Mouse (Mus musculus): ENCODE measurements around the gene Rnf103. TPM values are rescaled to one million over a fixed set of nuclear protein-coding genes. Genes with fewer than 3 reads are reported as not detected.
A peak's percentile ranks its signal among the peaks of the same experiment; 100 is the strongest.

Rnf103 gene
- polyA plus RNA-seq, 1 experiment from 2014 or later: 13.1 TPM

DNA sequence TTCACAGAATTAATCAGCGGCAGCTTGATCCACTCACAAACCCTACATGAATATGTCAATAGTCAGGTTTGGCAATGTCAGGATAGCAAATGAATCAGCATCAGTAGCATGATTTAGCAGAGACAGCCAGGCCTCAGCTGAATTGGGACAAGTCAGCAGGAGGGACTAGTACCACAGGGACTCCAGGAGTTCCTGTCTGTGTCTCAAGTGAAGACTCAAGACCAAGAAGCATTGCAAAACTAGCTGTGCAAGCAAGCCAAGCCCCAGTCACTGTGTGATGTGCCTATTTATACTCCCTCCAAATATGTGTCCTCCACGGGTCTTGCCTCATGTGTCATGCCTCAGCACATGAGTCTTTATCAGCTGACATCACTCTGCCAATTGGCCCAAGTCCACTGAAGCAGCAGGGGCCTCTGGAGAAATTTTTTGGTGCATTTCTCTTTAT is 61.8 kb downstream of the Rnf103 start:
- H3K27ac ChIP-seq (ENCODE audit: low read length): peak overlapping the region; percentile 60
- WGBS: 57% methylated on average over 2 of the region's 2 CpGs
- no peak overlapping the region for H3K4me3 ChIP-seq (ENCODE audit: low read length)
- H3K9me3 ChIP-seq (replicated peaks; ENCODE audit: control insufficient read depth, low read length): no peaks in the 10 kb centered on the region
- H3K9ac ChIP-seq (ENCODE audit: low read length): no peak overlapping the region
- H3K4me1 ChIP-seq (ENCODE audit: control insufficient read depth, insufficient read depth, low read length): peaks cover 6% of the 10 kb centered on the region
- H3K4me2 ChIP-seq (ENCODE audit: low read depth, low read length): no peak overlapping the region
- H3K36me3 ChIP-seq (ENCODE audit: control insufficient read depth, insufficient read depth): peaks cover 5% of the 10 kb centered on the region; the same call in 1 of the 2 replicates
- ATAC-seq (replicated peaks; ENCODE audit: extremely low read depth, insufficient read depth, low FRiP score): peak; percentile 65
- no peaks in the 10 kb centered on the region for H3K27me3 ChIP-seq (ENCODE audit: control insufficient read depth, insufficient read depth, low read length)

DNA sequence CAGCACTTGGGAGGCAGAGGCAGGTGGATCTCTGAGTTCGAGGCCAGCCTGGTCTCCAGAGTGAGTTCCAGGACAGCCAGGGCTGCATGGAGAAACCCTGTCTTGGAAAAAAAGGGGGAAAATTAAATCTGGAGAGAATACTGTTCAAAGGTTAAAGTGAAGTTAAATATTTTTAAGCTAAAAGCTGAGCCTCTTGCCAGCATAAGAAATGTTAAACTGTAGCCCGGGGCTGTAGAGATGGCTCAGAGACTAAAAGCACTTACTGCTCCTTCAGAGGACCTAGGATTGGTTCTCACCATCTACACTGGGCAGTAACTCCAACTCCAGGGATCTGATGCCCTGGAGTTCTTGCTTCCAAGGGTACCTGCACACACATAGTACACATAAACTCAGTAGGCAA is 63.1 kb downstream of the Rnf103 start:
- ATAC-seq (replicated peaks; ENCODE audit: extremely low read depth, insufficient read depth, low FRiP score): no peak
- Histone ChIP-seq H3K4me2 (ENCODE audit: low read depth, low read length) (no peak overlapping the region), H3K4me1 (ENCODE audit: control insufficient read depth, insufficient read depth, low read length) (peaks cover 6% of the 10 kb centered on the region), H3K9me3 (replicated peaks; ENCODE audit: control insufficient read depth, low read length) (no peaks in the 10 kb centered on the region), H3K9ac (ENCODE audit: low read length) (no peak overlapping the region), H3K27me3 (ENCODE audit: control insufficient read depth, insufficient read depth, low read length) (no peaks in the 10 kb centered on the region), H3K27ac (ENCODE audit: low read length) (no peak overlapping the region), H3K4me3 (ENCODE audit: low read length) (no peak overlapping the region), H3K36me3 (ENCODE audit: control insufficient read depth, insufficient read depth) (peaks cover 10% of the 10 kb centered on the region)
- 88% methylated on average over 2 of the region's 2 CpGs for WGBS

Other genes starting within 250 kb of the Rnf103 start
- 61.5 and 69.2 TPM in 2 replicates for gene Krcc1, start 222.2 kb upstream of the Rnf103 start, polyA plus RNA-seq (2015; fragmentation: Nextera tagmentation; extraction: Ambion mirVana)
- 118 and 136 TPM in 2 replicates for gene Smyd1, start 171.7 kb upstream of the Rnf103 start, polyA plus RNA-seq (2015; fragmentation: Nextera tagmentation; extraction: Ambion mirVana)
- 3.0 and 17.6 TPM in 2 replicates for gene Cd8b1, start 171.1 kb upstream of the Rnf103 start, polyA plus RNA-seq (2015; fragmentation: Nextera tagmentation; extraction: Ambion mirVana)
- 1.5 and 12.2 TPM in 2 replicates for gene Cd8a, start 120.5 kb upstream of the Rnf103 start, polyA plus RNA-seq (2015; fragmentation: Nextera tagmentation; extraction: Ambion mirVana)
- gene Rmnd5a, start 53.3 kb upstream of the Rnf103 start, polyA plus RNA-seq (2015; fragmentation: Nextera tagmentation; extraction: Ambion mirVana): 11.0 and 14.5 TPM in 2 replicates
- 64.1 and 67.6 TPM in 2 replicates for gene Chmp3, start 49.9 kb downstream of the Rnf103 start, polyA plus RNA-seq (2015; fragmentation: Nextera tagmentation; extraction: Ambion mirVana)
- gene Kdm3a, start 139.1 kb downstream of the Rnf103 start, polyA plus RNA-seq (2015; fragmentation: Nextera tagmentation; extraction: Ambion mirVana): 34.1 and 35.1 TPM in 2 replicates
- gene Reep1, start 213.7 kb downstream of the Rnf103 start, polyA plus RNA-seq (2015; fragmentation: Nextera tagmentation; extraction: Ambion mirVana): 20.3 and 20.9 TPM in 2 replicates

Measured in heart, embryonic 16.5 days (tissue).